Mouse (Mus musculus) midbrain, embryonic 16.5 days (tissue): Measurements from ENCODE around the gene Prkd1. TPM values are rescaled to one million over a fixed set of nuclear protein-coding genes. Genes with fewer than 3 reads are reported as not detected.
A peak's percentile ranks its signal among the peaks of the same experiment; 100 is the strongest.

Source experiments
- ATAC-seq: fragments of 200-750 bp; cut with Nextera tagmentation; 2 replicates; pipeline ENCODE4 v1.8.0; 2017; ENCODE audit warnings: moderate TSS enrichment
- H3K27ac ChIP-seq: fragments of 300-500 bp; sonication (generic); 2 replicates; pipeline ENCODE4 v1.5.1; 2014; ENCODE audit warnings: mild to moderate bottlenecking, low read length, mixed read lengths
- H3K27me3 ChIP-seq: fragments of 300-500 bp; sonication (generic); 2 replicates; pipeline ENCODE4 v1.6.1; 2014; ENCODE audit warnings: low read depth, low read length, mixed read lengths; ENCODE audit not compliant: control insufficient read depth, insufficient read depth
- H3K36me3 ChIP-seq: fragments of 300-500 bp; sonication (generic); 2 replicates; pipeline ENCODE4 v1.6.1; 2014; ENCODE audit warnings: mild to moderate bottlenecking, low read length, moderate library complexity, mixed read lengths; ENCODE audit not compliant: control insufficient read depth, insufficient read depth
- H3K4me1 ChIP-seq: fragments of 300-500 bp; sonication (generic); 2 replicates; pipeline ENCODE4 v1.6.1; 2014; ENCODE audit warnings: mild to moderate bottlenecking, low read length, mixed read lengths; ENCODE audit not compliant: control insufficient read depth, insufficient read depth
- H3K4me2 ChIP-seq: fragments of 300-500 bp; sonication (generic); 2 replicates; pipeline ENCODE4 v1.6.1; 2014; ENCODE audit warnings: mild to moderate bottlenecking, low read length, mixed read lengths
- H3K4me3 ChIP-seq: fragments of 300-500 bp; sonication (generic); 2 replicates; pipeline ENCODE4 v1.5.1; 2014; ENCODE audit warnings: low read depth, mild to moderate bottlenecking, low read length, moderate library complexity, mixed read lengths
- H3K9ac ChIP-seq: fragments of 300-500 bp; sonication (generic); 2 replicates; pipeline ENCODE4 v1.6.1; 2014; ENCODE audit warnings: low read depth, low read length, mixed read lengths
- H3K9me3 ChIP-seq: fragments of 300-500 bp; sonication (generic); replicated peaks from 2 replicates; pipeline ENCODE4 v1.6.1; 2014; ENCODE audit warnings: mild to moderate bottlenecking, low read length, mixed read lengths; ENCODE audit not compliant: control insufficient read depth, poor library complexity, severe bottlenecking
- WGBS: fragments of 180-500 bp; shearing (Covaris S2); extraction: QIAGEN DNeasy Blood & Tissue Kit; methylation state at CpG from one replicate; pipeline ENCODE4 v1.1.7; 2014; 5-methylcytosine and 5-hydroxymethylcytosine counted together
- polyA plus RNA-seq: library from polyadenylated mRNA; unstranded; fragments of >200 nt; fragmentation: Nextera tagmentation; extraction: Ambion mirVana; gene quantifications from 2 replicates; pipeline ENCODE4 v1.2.1, GENCODE M21; 2015

The Prkd1 gene
- polyA plus RNA-seq, 1 experiment from 2014 or later, result 2.1 TPM

GRCm38 (mm10) chr12:50499796-50500504 is 148.9 kb downstream of the Prkd1 start:
- Histone ChIP-seq H3K27me3 (no peaks in the 10 kb centered on the region), H3K36me3 (no peaks in the 10 kb centered on the region), H3K9ac (no peak overlapping the region), H3K9me3 (no peaks in the 10 kb centered on the region), H3K4me2 (no peak overlapping the region), H3K27ac (no peak overlapping the region), H3K4me1 (no peaks in the 10 kb centered on the region), H3K4me3 (no peak overlapping the region)
- WGBS, result 30% methylated on average over 3 of the region's 3 CpGs
- no peak for ATAC-seq

- WGBS, result 78% methylated on average over 3 of the region's 3 CpGs
- Histone ChIP-seq H3K36me3 (no peaks in the 10 kb centered on the region), H3K9me3 (no peaks in the 10 kb centered on the region), H3K27me3 (no peaks in the 10 kb centered on the region), H3K9ac (no peak overlapping the region), H3K27ac (no peak overlapping the region), H3K4me1 (no peaks in the 10 kb centered on the region), H3K4me3 (no peak overlapping the region), H3K4me2 (no peak overlapping the region)
- ATAC-seq, result no peak
Measured at GRCm38 (mm10) chr12:50496006-50496405, 152.9 kb downstream of the Prkd1 start.

- no peaks in the 10 kb centered on the region for H3K9me3 ChIP-seq
- no peak overlapping the region for H3K4me3 ChIP-seq
- H3K9ac ChIP-seq, result no peak overlapping the region
- no peak overlapping the region for H3K27ac ChIP-seq
- WGBS, result 63% methylated on average over 7 of the region's 7 CpGs
- H3K27me3 ChIP-seq, result no peaks in the 10 kb centered on the region
- H3K36me3 ChIP-seq, result no peaks in the 10 kb centered on the region
- H3K4me1 ChIP-seq, result 0 out of 2 replicates have a peak, but pooled peaks cover 2% of the 10 kb centered on the region
- H3K4me2 ChIP-seq, result no peak overlapping the region
- ATAC-seq, result peak; percentile 28; the same call in 1 of the 2 replicates
Measured at GRCm38 (mm10) chr12:50479784-50480183, 169.1 kb downstream of the Prkd1 start.

- no peak overlapping the region for H3K4me2 ChIP-seq
- H3K36me3 ChIP-seq, result no peaks in the 10 kb centered on the region
- H3K27ac ChIP-seq, result no peak overlapping the region
- H3K27me3 ChIP-seq, result no peaks in the 10 kb centered on the region
- no peak overlapping the region for H3K9ac ChIP-seq
- no peaks in the 10 kb centered on the region for H3K4me1 ChIP-seq
- 92% methylated on average over 3 of the region's 3 CpGs for WGBS
- no peaks in the 10 kb centered on the region for H3K9me3 ChIP-seq
- no peak for ATAC-seq
- no peak overlapping the region for H3K4me3 ChIP-seq
Measured at GRCm38 (mm10) chr12:50457151-50457550, 191.7 kb downstream of the Prkd1 start.

- H3K36me3 ChIP-seq, result no peaks in the 10 kb centered on the region
Measured at GRCm38 (mm10) chr12:50451761-50452160, 197.1 kb downstream of the Prkd1 start.

GRCm38 (mm10) chr12:50436660-50437059 is 212.2 kb downstream of the Prkd1 start:
- no peaks in the 10 kb centered on the region for H3K4me1 ChIP-seq
- no peak overlapping the region for H3K4me3 ChIP-seq
- no peak overlapping the region for H3K27ac ChIP-seq
- peak; percentile 14; the same call in 1 of the 2 replicates for ATAC-seq
- no peak overlapping the region for H3K9ac ChIP-seq
- H3K36me3 ChIP-seq, result no peaks in the 10 kb centered on the region
- H3K4me2 ChIP-seq, result no peak overlapping the region
- WGBS, result 63% methylated on average over 6 of the region's 6 CpGs
- H3K27me3 ChIP-seq, result no peaks in the 10 kb centered on the region
- no peaks in the 10 kb centered on the region for H3K9me3 ChIP-seq

More at GRCm38 (mm10) chr12:50451761-50452160, 197.1 kb downstream of the Prkd1 start:
- Histone ChIP-seq H3K9ac (no peak overlapping the region), H3K27me3 (no peaks in the 10 kb centered on the region), H3K4me3 (no peak overlapping the region), H3K9me3 (no peaks in the 10 kb centered on the region), H3K27ac (no peak overlapping the region), H3K4me2 (no peak overlapping the region), H3K4me1 (no peaks in the 10 kb centered on the region)
- WGBS, result 91% methylated on average over 3 of the region's 3 CpGs
- ATAC-seq, result no peak

GRCm38 (mm10) chr12:50430129-50430703 is 218.7 kb downstream of the Prkd1 start:
- Histone ChIP-seq H3K27me3 (no peaks in the 10 kb centered on the region), H3K4me1 (0 out of 2 replicates have a peak, but pooled peaks cover 3% of the 10 kb centered on the region), H3K9ac (no peak overlapping the region), H3K4me3 (no peak overlapping the region), H3K4me2 (no peak overlapping the region), H3K36me3 (no peaks in the 10 kb centered on the region), H3K9me3 (no peaks in the 10 kb centered on the region), H3K27ac (no peak overlapping the region)
- 43% methylated on average over 5 of the region's 5 CpGs for WGBS
- ATAC-seq, result peak; percentile 54

GRCm38 (mm10) chr12:50352404-50352803 is 296.5 kb downstream of the Prkd1 start:
- Histone ChIP-seq H3K9ac (no peak overlapping the region), H3K4me2 (0 out of 2 replicates have a peak overlapping the region, but pooled peaks have one; percentile 4), H3K4me1 (0 out of 2 replicates have a peak, but pooled peaks cover 2% of the 10 kb centered on the region), H3K27me3 (no peaks in the 10 kb centered on the region), H3K4me3 (no peak overlapping the region), H3K9me3 (no peaks in the 10 kb centered on the region), H3K36me3 (no peaks in the 10 kb centered on the region), H3K27ac (no peak overlapping the region)
- ATAC-seq, result peak; percentile 75
- WGBS, result 53% methylated on average over 11 of the region's 11 CpGs

- ATAC-seq, result no peak
- no peak overlapping the region for H3K27ac ChIP-seq
- no peak overlapping the region for H3K4me2 ChIP-seq
- H3K9me3 ChIP-seq, result no peaks in the 10 kb centered on the region
- H3K36me3 ChIP-seq, result no peaks in the 10 kb centered on the region
- WGBS, result 13% methylated on average over 4 of the region's 4 CpGs
- no peak overlapping the region for H3K4me3 ChIP-seq
- no peaks in the 10 kb centered on the region for H3K4me1 ChIP-seq
- H3K27me3 ChIP-seq, result no peaks in the 10 kb centered on the region
- H3K9ac ChIP-seq, result no peak overlapping the region
Measured at GRCm38 (mm10) chr12:50333182-50333581, 315.7 kb downstream of the Prkd1 start.
